Mouse (Mus musculus): ENCODE results near the gene Tmem177. TPM values are rescaled to one million over a fixed set of nuclear protein-coding genes. Genes with fewer than 3 reads are reported as not detected.

Tmem177 gene
- polyA plus RNA-seq, 1 experiment from 2014 or later: 5.9 TPM

- H3K4me3 ChIP-seq (ENCODE audit: low read depth, low read length): no peak overlapping the region
- no peaks in the 10 kb centered on the region for H3K9me3 ChIP-seq (ENCODE audit: control insufficient read depth, low read length)
- no peak overlapping the region for H3K27ac ChIP-seq (ENCODE audit: low read depth, low read length)
- H3K9ac ChIP-seq (replicated peaks; ENCODE audit: low read depth, low read length): no peak overlapping the region
- H3K36me3 ChIP-seq (ENCODE audit: control insufficient read depth, insufficient read depth, low read length): no peaks in the 10 kb centered on the region
- no peaks in the 10 kb centered on the region for H3K4me1 ChIP-seq (ENCODE audit: control insufficient read depth, insufficient read depth, low read length)
- WGBS: 37% methylated on average over 13 of the region's 13 CpGs
- peak; percentile 54; the same call in 1 of the 2 replicates for ATAC-seq (ENCODE audit: low read depth)
- H3K4me2 ChIP-seq (ENCODE audit: low read depth, low read length): no peak overlapping the region
- no peaks in the 10 kb centered on the region for H3K27me3 ChIP-seq (ENCODE audit: control insufficient read depth, insufficient read depth, low read length)
Observed at GRCm38 (mm10) chr1:119868395-119869161, 44.4 kb downstream of the Tmem177 start.

- Histone ChIP-seq H3K4me2 (ENCODE audit: low read depth, low read length) (no peak overlapping the region), H3K36me3 (ENCODE audit: control insufficient read depth, insufficient read depth, low read length) (no peaks in the 10 kb centered on the region), H3K4me3 (ENCODE audit: low read depth, low read length) (no peak overlapping the region), H3K27me3 (ENCODE audit: control insufficient read depth, insufficient read depth, low read length) (no peaks in the 10 kb centered on the region), H3K27ac (ENCODE audit: low read depth, low read length) (no peak overlapping the region), H3K9ac (replicated peaks; ENCODE audit: low read depth, low read length) (no peak overlapping the region), H3K4me1 (ENCODE audit: control insufficient read depth, insufficient read depth, low read length) (no peaks in the 10 kb centered on the region), H3K9me3 (ENCODE audit: control insufficient read depth, low read length) (no peaks in the 10 kb centered on the region)
- WGBS: 42% methylated on average over 2 of the region's 2 CpGs
- ATAC-seq (ENCODE audit: low read depth): no peak
Observed at GRCm38 (mm10) chr1:119867300-119867699, 45.7 kb downstream of the Tmem177 start.

GRCm38 (mm10) chr1:119865311-119865710 is 47.7 kb downstream of the Tmem177 start:
- H3K4me1 ChIP-seq (ENCODE audit: control insufficient read depth, insufficient read depth, low read length): no peaks in the 10 kb centered on the region
- H3K4me2 ChIP-seq (ENCODE audit: low read depth, low read length): no peak overlapping the region
- no peaks in the 10 kb centered on the region for H3K36me3 ChIP-seq (ENCODE audit: control insufficient read depth, insufficient read depth, low read length)
- ATAC-seq (ENCODE audit: low read depth): no peak
- WGBS: 58% methylated on average over 6 of the region's 6 CpGs
- no peak overlapping the region for H3K4me3 ChIP-seq (ENCODE audit: low read depth, low read length)
- H3K27ac ChIP-seq (ENCODE audit: low read depth, low read length): no peak overlapping the region
- H3K9ac ChIP-seq (replicated peaks; ENCODE audit: low read depth, low read length): no peak overlapping the region
- no peaks in the 10 kb centered on the region for H3K9me3 ChIP-seq (ENCODE audit: control insufficient read depth, low read length)
- no peaks in the 10 kb centered on the region for H3K27me3 ChIP-seq (ENCODE audit: control insufficient read depth, insufficient read depth, low read length)

GRCm38 (mm10) chr1:119863507-119864296 is 49.3 kb downstream of the Tmem177 start:
- Histone ChIP-seq H3K9ac (replicated peaks; ENCODE audit: low read depth, low read length) (no peak overlapping the region), H3K9me3 (ENCODE audit: control insufficient read depth, low read length) (no peaks in the 10 kb centered on the region), H3K4me3 (ENCODE audit: low read depth, low read length) (no peak overlapping the region), H3K4me2 (ENCODE audit: low read depth, low read length) (no peak overlapping the region), H3K27me3 (ENCODE audit: control insufficient read depth, insufficient read depth, low read length) (no peaks in the 10 kb centered on the region), H3K27ac (ENCODE audit: low read depth, low read length) (no peak overlapping the region), H3K4me1 (ENCODE audit: control insufficient read depth, insufficient read depth, low read length) (no peaks in the 10 kb centered on the region), H3K36me3 (ENCODE audit: control insufficient read depth, insufficient read depth, low read length) (no peaks in the 10 kb centered on the region)
- 81% methylated on average over 7 of the region's 7 CpGs for WGBS
- ATAC-seq (ENCODE audit: low read depth): no peak

GRCm38 (mm10) chr1:119859566-119859965 is 53.4 kb downstream of the Tmem177 start:
- WGBS: 86% methylated on average over 5 of the region's 5 CpGs
- H3K9me3 ChIP-seq (ENCODE audit: control insufficient read depth, low read length): no peaks in the 10 kb centered on the region
- no peaks in the 10 kb centered on the region for H3K27me3 ChIP-seq (ENCODE audit: control insufficient read depth, insufficient read depth, low read length)
- no peak overlapping the region for H3K9ac ChIP-seq (replicated peaks; ENCODE audit: low read depth, low read length)
- no peak overlapping the region for H3K4me2 ChIP-seq (ENCODE audit: low read depth, low read length)
- H3K36me3 ChIP-seq (ENCODE audit: control insufficient read depth, insufficient read depth, low read length): no peaks in the 10 kb centered on the region
- no peak overlapping the region for H3K27ac ChIP-seq (ENCODE audit: low read depth, low read length)
- no peak for ATAC-seq (ENCODE audit: low read depth)
- H3K4me1 ChIP-seq (ENCODE audit: control insufficient read depth, insufficient read depth, low read length): no peaks in the 10 kb centered on the region
- no peak overlapping the region for H3K4me3 ChIP-seq (ENCODE audit: low read depth, low read length)

Other genes with a start within 250 kb of the Tmem177 start
- gene Ptpn4, start 75.6 kb downstream of the Tmem177 start, polyA plus RNA-seq (2014; fragmentation: Nextera tagmentation; extraction: Ambion mirVana): 18.0 and 19.1 TPM in 2 replicates
- gene Cfap221, start 84.0 kb upstream of the Tmem177 start, polyA plus RNA-seq (2014; fragmentation: Nextera tagmentation; extraction: Ambion mirVana): 0.13 and 0.18 TPM in 2 replicates
- gene Sctr, start 93.7 kb upstream of the Tmem177 start, polyA plus RNA-seq (2014; fragmentation: Nextera tagmentation; extraction: Ambion mirVana): 0.66 and 0.77 TPM in 2 replicates
- 2.6 and 9.0 TPM in 2 replicates for gene Tmem37, start 160.9 kb upstream of the Tmem177 start, polyA plus RNA-seq (2014; fragmentation: Nextera tagmentation; extraction: Ambion mirVana)
- gene Dbi, start 207.9 kb upstream of the Tmem177 start, polyA plus RNA-seq (2014; fragmentation: Nextera tagmentation; extraction: Ambion mirVana): 1,841 and 1,897 TPM in 2 replicates
- gene 3110009E18Rik, start 208.0 kb upstream of the Tmem177 start, polyA plus RNA-seq (2014; fragmentation: Nextera tagmentation; extraction: Ambion mirVana): 17.3 and 18.9 TPM in 2 replicates